Mouse (Mus musculus) intestine, postnatal 0 days (tissue): ENCODE measurements around the gene Wdr35. TPM values are rescaled to one million over a fixed set of nuclear protein-coding genes. Genes with fewer than 3 reads are reported as not detected.

Source experiments
- ATAC-seq: fragments of 200-750 bp; cut with Nextera tagmentation; 2 replicates; pipeline ENCODE4 v1.8.0; 2017; ENCODE audit warnings: mild to moderate bottlenecking, moderate TSS enrichment, moderate library complexity
- H3K27ac ChIP-seq: fragments of 300-500 bp; sonication (generic); 2 replicates; pipeline ENCODE4 v1.5.1; 2014; ENCODE audit warnings: mild to moderate bottlenecking, low read depth, low read length, moderate library complexity
- H3K27me3 ChIP-seq: fragments of 300-500 bp; sonication (generic); replicated peaks from 2 replicates; pipeline ENCODE4 v1.6.1; 2014; ENCODE audit warnings: low read length, mixed read lengths; ENCODE audit not compliant: control insufficient read depth, insufficient read depth
- H3K36me3 ChIP-seq: fragments of 300-500 bp; sonication (generic); 2 replicates; pipeline ENCODE4 v1.6.1; 2014; ENCODE audit warnings: mild to moderate bottlenecking, moderate library complexity; ENCODE audit not compliant: control insufficient read depth, insufficient read depth
- H3K4me1 ChIP-seq: fragments of 300-500 bp; sonication (generic); replicated peaks from 2 replicates; pipeline ENCODE4 v1.6.1; 2014; ENCODE audit warnings: antibody characterized with exemption, low read length, mixed read lengths; ENCODE audit not compliant: control insufficient read depth, insufficient read depth
- H3K4me2 ChIP-seq: fragments of 300-500 bp; sonication (generic); replicated peaks from 2 replicates; pipeline ENCODE4 v1.6.1; 2014; ENCODE audit warnings: low read depth, mild to moderate bottlenecking, moderate library complexity
- H3K4me3 ChIP-seq: fragments of 300-500 bp; sonication (generic); 2 replicates; pipeline ENCODE4 v1.5.1; 2014; ENCODE audit warnings: low read depth, low read length
- H3K9ac ChIP-seq: fragments of 300-500 bp; sonication (generic); 2 replicates; pipeline ENCODE4 v1.6.1; 2014; ENCODE audit warnings: mild to moderate bottlenecking, low read depth, low read length
- H3K9me3 ChIP-seq: fragments of 300-500 bp; sonication (generic); 2 replicates; pipeline ENCODE4 v1.6.1; 2016; ENCODE audit warnings: mixed run types; ENCODE audit not compliant: control insufficient read depth
- CTCF ChIP-seq: sonication (generic); IDR thresholded peaks from 2 replicates; pipeline ENCODE4 v1.5.1; 2016; ENCODE audit warnings: low read depth, mild to moderate bottlenecking, control low read depth, antibody characterized with exemption, moderate library complexity
- WGBS: fragments of 180-500 bp; shearing (Covaris S2); extraction: QIAGEN DNeasy Blood & Tissue Kit; methylation state at CpG from one replicate; pipeline ENCODE4 v1.1.7; 2014; 5-methylcytosine and 5-hydroxymethylcytosine counted together
- polyA plus RNA-seq: library from polyadenylated mRNA; unstranded; fragments of >200 nt; fragmentation: Nextera tagmentation; extraction: Ambion mirVana; gene quantifications from 2 replicates; pipeline ENCODE4 v1.2.1, GENCODE M21; 2015

Gene Wdr35
- polyA plus RNA-seq, 1 experiment from 2014 or later: 2.5 TPM

DNA sequence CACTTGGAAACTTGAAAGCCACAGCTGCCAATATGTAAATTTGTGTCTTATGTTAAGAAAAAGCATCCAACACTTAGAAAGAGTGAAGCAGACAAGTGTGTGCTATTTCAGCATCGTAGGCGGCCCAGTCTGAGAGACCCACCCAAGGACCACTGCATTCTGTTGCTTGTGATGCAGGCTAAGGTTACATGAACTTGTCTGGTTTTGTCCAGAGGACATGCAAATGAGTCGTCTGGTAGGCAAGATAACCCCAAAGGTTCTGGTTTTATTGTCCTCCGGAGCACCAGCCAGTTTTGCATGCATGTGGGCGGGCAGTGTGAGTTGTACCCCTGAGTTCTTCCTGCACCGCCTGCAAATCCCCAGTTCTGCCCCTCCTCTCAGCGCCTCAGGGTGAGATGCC, 67.0 kb downstream of the Wdr35 start:
- no peak overlapping the region for H3K4me2 ChIP-seq
- H3K27me3 ChIP-seq: no peaks in the 10 kb centered on the region
- no peak for TF ChIP-seq CTCF
- WGBS: 79% methylated on average over 7 of the region's 7 CpGs
- no peak overlapping the region for H3K4me3 ChIP-seq
- no peak for ATAC-seq
- H3K4me1 ChIP-seq: no peaks in the 10 kb centered on the region
- H3K36me3 ChIP-seq: peaks cover 5% of the 10 kb centered on the region; the same call in 1 of the 2 replicates
- no peak overlapping the region for H3K27ac ChIP-seq
- H3K9ac ChIP-seq: no peak overlapping the region
- no peaks in the 10 kb centered on the region for H3K9me3 ChIP-seq

DNA sequence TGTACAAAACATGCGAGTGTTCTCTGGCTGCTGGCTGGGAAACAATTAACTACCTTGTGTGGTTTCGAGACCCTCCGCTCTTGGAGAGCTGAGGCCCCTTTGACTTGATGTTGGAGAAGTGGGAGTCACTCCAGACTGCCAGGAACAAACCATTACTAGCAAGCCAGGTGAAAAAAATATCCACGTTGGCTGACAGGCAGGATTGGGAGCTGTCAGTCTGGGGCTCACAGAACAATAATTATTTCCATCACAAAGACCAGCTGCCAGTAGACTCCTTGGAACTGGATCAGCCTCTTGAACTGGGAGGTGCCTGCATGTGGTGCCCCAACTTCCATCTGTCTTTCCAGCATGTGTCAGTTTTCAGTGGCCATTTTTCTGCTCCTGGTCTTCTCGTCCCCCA, 68.6 kb downstream of the Wdr35 start:
- no peak overlapping the region for H3K9ac ChIP-seq
- H3K27ac ChIP-seq: no peak overlapping the region
- H3K4me3 ChIP-seq: no peak overlapping the region
- no peaks in the 10 kb centered on the region for H3K27me3 ChIP-seq
- ATAC-seq: no peak
- H3K4me1 ChIP-seq: no peaks in the 10 kb centered on the region
- peaks cover 5% of the 10 kb centered on the region; the same call in 1 of the 2 replicates for H3K36me3 ChIP-seq
- H3K9me3 ChIP-seq: no peaks in the 10 kb centered on the region
- 88% methylated on average over 5 of the region's 5 CpGs for WGBS
- TF ChIP-seq CTCF: no peak
- H3K4me2 ChIP-seq: no peak overlapping the region

DNA sequence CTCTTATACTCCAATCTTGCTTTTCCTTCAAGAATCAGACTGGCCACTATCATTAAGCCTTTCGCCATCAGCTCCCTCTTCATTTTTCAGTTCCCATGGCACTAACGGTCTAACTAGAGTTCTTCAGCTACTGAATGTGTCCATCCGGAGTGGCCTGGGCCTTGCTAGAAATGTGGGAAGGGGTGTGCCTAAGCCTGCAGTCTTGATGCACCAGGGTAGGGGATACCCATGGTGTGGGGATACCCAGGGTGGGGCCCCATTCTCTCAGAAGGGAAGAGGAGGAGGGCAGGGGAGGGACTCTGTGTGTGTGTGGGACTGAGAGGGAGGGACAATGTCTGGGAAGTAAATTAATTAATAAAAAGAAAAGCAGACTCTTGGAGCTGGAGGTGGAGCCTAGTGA, 69.1 kb downstream of the Wdr35 start:
- TF ChIP-seq CTCF: no peak
- Histone ChIP-seq H3K27me3 (no peaks in the 10 kb centered on the region), H3K36me3 (peaks cover 5% of the 10 kb centered on the region; the same call in 1 of the 2 replicates), H3K9me3 (no peaks in the 10 kb centered on the region), H3K27ac (no peak overlapping the region), H3K9ac (no peak overlapping the region), H3K4me2 (no peak overlapping the region), H3K4me1 (no peaks in the 10 kb centered on the region), H3K4me3 (no peak overlapping the region)
- 83% methylated on average over 3 of the region's 3 CpGs for WGBS
- no peak for ATAC-seq

DNA sequence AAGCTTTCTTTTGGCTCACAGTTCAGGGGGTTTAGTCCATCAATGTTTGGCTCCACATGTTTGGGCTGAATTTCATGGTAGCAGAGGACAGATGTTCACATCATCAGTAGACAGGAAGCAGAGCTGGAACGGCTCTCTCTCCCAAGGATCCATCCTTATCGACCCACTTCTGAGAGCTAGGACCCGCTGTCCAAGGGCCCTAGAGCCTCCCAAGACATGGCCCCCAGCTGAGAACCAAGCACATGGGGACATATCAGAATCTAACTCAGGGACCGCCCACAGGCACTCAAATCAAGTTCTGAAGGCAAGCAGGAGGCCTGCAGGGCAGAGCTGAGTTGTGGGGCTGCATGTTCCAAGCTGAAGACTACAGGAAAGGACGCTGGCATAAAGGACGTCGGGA, 71.0 kb downstream of the Wdr35 start:
- Histone ChIP-seq H3K9ac (no peak overlapping the region), H3K27me3 (no peaks in the 10 kb centered on the region), H3K4me1 (no peaks in the 10 kb centered on the region), H3K36me3 (peaks cover 5% of the 10 kb centered on the region; the same call in 1 of the 2 replicates), H3K4me2 (no peak overlapping the region), H3K4me3 (no peak overlapping the region), H3K9me3 (no peaks in the 10 kb centered on the region), H3K27ac (no peak overlapping the region)
- no peak for ATAC-seq
- no peak for TF ChIP-seq CTCF
- 97% methylated on average over 7 of the region's 7 CpGs for WGBS

DNA sequence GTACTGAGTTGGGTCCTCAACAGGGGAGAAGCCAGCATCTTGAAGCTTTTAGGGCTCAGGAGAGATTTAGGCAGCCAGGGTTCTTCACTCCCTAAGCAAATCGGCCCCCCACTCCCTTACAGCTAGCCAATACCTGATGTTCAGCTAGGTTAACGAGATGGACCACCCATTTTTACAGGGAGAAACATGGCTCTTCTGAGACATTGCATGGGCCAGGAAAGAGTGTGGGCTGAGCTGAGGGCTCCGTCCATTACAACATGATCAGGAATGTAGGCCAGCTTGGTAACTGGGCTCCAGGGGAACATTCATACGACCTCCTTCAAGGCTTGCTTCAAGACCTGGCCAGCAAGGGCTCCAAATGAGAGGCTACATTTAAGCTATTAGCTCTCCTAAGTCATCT, 73.0 kb downstream of the Wdr35 start:
- WGBS: 87% methylated on average over 4 of the region's 4 CpGs
- Histone ChIP-seq H3K27ac (no peak overlapping the region), H3K4me3 (no peak overlapping the region), H3K36me3 (peaks cover 5% of the 10 kb centered on the region; the same call in 1 of the 2 replicates), H3K27me3 (no peaks in the 10 kb centered on the region), H3K9ac (no peak overlapping the region), H3K4me1 (no peaks in the 10 kb centered on the region), H3K4me2 (no peak overlapping the region), H3K9me3 (no peaks in the 10 kb centered on the region)
- TF ChIP-seq CTCF: no peak
- no peak for ATAC-seq

DNA sequence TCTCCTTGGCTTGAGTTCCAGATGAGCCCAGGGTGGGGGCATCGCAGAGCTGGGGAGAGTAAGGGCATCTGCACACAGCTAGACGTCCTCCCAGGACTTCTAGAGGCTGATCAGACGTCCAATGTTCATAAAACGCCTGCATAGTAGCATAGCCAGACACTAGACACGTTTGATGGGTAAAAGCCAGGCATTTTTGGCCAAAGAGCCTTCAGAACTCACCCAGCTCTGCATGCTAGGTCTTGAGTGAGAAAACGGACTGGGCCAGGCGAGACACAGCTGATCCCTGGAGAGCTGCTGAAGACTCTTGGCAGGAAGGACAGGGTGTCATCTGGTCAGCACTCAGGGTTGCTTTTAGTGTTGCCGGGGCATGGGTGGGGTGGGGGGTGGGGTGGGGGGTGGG, 74.4 kb downstream of the Wdr35 start:
- no peak overlapping the region for H3K27ac ChIP-seq

DNA sequence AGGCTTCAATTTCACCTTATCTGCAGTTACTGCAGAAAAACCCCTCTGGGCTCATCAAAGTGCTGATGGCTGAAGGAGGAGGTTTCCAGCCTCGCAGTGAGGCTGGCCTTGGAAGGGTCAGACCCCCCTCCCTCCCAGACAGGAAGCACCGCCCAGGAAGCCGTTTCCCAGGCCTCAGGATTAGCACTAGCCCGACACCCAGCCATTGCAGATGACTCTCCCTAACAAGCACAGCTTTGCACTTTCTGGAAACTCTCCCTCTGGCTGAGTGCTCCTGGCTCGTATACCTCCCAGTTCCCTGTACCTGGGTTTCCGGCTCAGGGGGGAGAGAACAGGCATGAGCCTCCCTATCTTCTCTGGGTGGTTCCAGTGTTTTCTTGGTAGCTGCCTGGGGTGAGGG, 77.1 kb downstream of the Wdr35 start:
- WGBS: 33% methylated on average over 6 of the region's 6 CpGs
- Histone ChIP-seq H3K9me3 (no peaks in the 10 kb centered on the region), H3K9ac (no peak overlapping the region), H3K4me3 (no peak overlapping the region), H3K27me3 (no peaks in the 10 kb centered on the region), H3K4me1 (no peaks in the 10 kb centered on the region), H3K36me3 (no peaks in the 10 kb centered on the region), H3K4me2 (no peak overlapping the region), H3K27ac (no peak overlapping the region)
- TF ChIP-seq CTCF: no peak
- ATAC-seq: no peak

More for the DNA sequence above, 74.4 kb downstream of the Wdr35 start:
- Histone ChIP-seq H3K4me2 (no peak overlapping the region), H3K36me3 (peaks cover 5% of the 10 kb centered on the region; the same call in 1 of the 2 replicates), H3K4me1 (no peaks in the 10 kb centered on the region), H3K27me3 (no peaks in the 10 kb centered on the region), H3K9me3 (no peaks in the 10 kb centered on the region), H3K4me3 (no peak overlapping the region), H3K9ac (no peak overlapping the region)
- TF ChIP-seq CTCF: no peak
- no peak for ATAC-seq
- 57% methylated on average over 8 of the region's 8 CpGs for WGBS
